Mouse (Mus musculus) thymus, adult 2 months (tissue): Measurements from ENCODE around the gene Zfp719. TPM values are rescaled to one million over a fixed set of nuclear protein-coding genes. Genes with fewer than 3 reads are reported as not detected.

Source experiments
- DNase-seq: peaks from one replicate; pipeline ENCODE4 v3.0.0; 2021
- H3K27ac ChIP-seq: fragments of 200-500 bp; 2 replicates; pipeline ENCODE4 v1.5.1; 2012; ENCODE audit warnings: low read length, control low read depth; ENCODE audit not compliant: control insufficient read depth, insufficient read depth
- H3K27me3 ChIP-seq: fragments of 200-500 bp; 2 replicates; pipeline ENCODE4 v1.6.1; 2012; ENCODE audit warnings: mild to moderate bottlenecking, low read length, moderate library complexity, mixed read lengths; ENCODE audit not compliant: control insufficient read depth, insufficient read depth
- H3K36me3 ChIP-seq: fragments of 200-500 bp; 2 replicates; pipeline ENCODE4 v1.6.1; 2012; ENCODE audit warnings: mild to moderate bottlenecking, low read length, moderate library complexity; ENCODE audit not compliant: control insufficient read depth, insufficient read depth
- H3K4me1 ChIP-seq: fragments of 200-500 bp; replicated peaks from 2 replicates; pipeline ENCODE4 v1.6.1; 2012; ENCODE audit warnings: low read length; ENCODE audit not compliant: control insufficient read depth, insufficient read depth
- H3K4me3 ChIP-seq: fragments of 200-500 bp; 2 replicates; pipeline ENCODE4 v1.5.1; 2012; ENCODE audit warnings: mild to moderate bottlenecking, low read length, control low read depth, moderate library complexity; ENCODE audit not compliant: control insufficient read depth, insufficient read depth
- CTCF ChIP-seq: fragments of 200-500 bp; IDR thresholded peaks from 2 replicates; pipeline ENCODE4 v1.5.1; 2012; ENCODE audit warnings: mild to moderate bottlenecking, control low read depth, low read length, moderate library complexity, borderline replicate concordance; ENCODE audit not compliant: control insufficient read depth, poor library complexity, insufficient read depth; ENCODE audit errors: extremely low read depth
- POLR2A ChIP-seq: fragments of 200-500 bp; IDR thresholded peaks from 2 replicates; pipeline ENCODE4 v1.6.1; 2012; ENCODE audit warnings: mild to moderate bottlenecking, low read length, control low read depth, moderate library complexity; ENCODE audit not compliant: control insufficient read depth, poor library complexity, insufficient read depth; ENCODE audit errors: extremely low read depth
- WGBS: fragments of 180-500 bp; shearing (Covaris S2); methylation state at CpG from one replicate; pipeline ENCODE4 v1.1.7; 2018; 5-methylcytosine and 5-hydroxymethylcytosine counted together
- polyA plus RNA-seq: library from polyadenylated mRNA; depleted of rRNA; stranded (reverse); fragments of >200 nt; gene quantifications from 2 replicates; pipeline ENCODE4 v1.2.3, GENCODE M21; 2012

Zfp719 gene
- polyA plus RNA-seq, 1 experiment: 2.7 TPM

DNA sequence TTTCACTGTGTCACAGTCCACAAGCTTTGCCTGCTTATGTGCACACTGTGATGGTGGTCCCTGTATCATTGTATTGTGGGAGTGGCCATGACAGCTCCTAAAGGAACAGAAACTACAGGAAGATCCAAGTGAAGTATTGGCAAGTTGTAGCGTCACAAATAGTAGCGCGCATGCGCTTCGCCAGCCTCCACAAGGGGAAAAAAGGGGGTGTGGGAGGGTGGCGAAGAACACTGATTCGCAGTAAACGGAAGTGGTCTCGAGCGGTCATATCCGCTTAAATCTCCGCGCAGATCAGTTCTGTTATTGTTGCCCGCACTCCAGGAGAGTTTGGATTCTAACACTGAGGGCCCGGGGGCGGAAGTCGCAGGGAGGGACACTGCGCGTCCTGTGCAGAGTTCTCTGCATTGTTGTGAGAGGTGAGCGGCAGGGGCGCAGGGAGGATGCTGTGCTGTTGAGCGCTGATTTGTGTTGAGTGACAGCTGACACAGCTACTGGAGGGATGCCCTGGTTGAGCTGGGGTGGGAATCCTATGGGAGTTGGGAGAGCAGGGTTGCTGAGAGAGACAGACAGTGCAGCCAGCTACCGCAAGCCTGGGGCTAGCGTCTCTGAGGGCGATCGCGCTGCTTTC lies 17.3 kb upstream of the Zfp719 start, which contains the start of gene Zfp658:
Gene Zfp658 (plus strand): TSS at position 251 of the 628 bp plus-strand sequence.
- TF ChIP-seq POLR2A (no peak), CTCF (0 out of 2 replicates have a peak, but pooled peaks have one; percentile 25)
- peaks cover 16% of the 10 kb centered on the region for H3K4me1 ChIP-seq
- H3K27me3 ChIP-seq: no peaks in the 10 kb centered on the region
- H3K36me3 ChIP-seq: no peaks in the 10 kb centered on the region
- DNase-seq: peak; percentile 72
- WGBS: under 1% methylated on average over 27 of the region's 27 CpGs
- H3K4me3 ChIP-seq: peak within 1 kb of the TSS; percentile 79
- H3K27ac ChIP-seq: peak within 1 kb of the TSS; percentile 37

DNA sequence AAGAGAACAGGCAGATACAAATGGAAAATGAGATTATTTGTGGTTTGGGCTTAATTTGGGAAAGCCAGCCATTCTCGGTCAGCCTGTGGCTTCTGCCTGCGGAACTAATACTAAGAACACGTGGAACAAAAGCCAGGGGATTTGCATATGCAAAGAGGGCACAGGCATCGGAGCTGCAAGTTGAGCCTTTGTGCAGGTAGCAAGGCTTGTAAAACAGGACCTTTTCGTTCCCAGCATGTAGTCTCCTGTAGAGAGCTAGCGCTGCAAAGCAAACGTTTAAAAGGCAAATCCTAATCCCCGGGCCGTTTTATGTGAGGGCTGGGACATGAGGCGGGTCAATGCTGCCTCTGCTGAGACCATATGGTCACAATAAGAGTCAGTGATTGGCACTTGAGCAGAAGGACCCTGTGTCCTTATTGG lies 16.7 kb upstream of the Zfp719 start:
- Histone ChIP-seq H3K4me1 (peaks cover 16% of the 10 kb centered on the region), H3K27ac (peak overlapping the region; percentile 37; the same call in 1 of the 2 replicates), H3K36me3 (no peaks in the 10 kb centered on the region), H3K4me3 (peak overlapping the region; percentile 79), H3K27me3 (no peaks in the 10 kb centered on the region)
- no peak for TF ChIP-seq POLR2A
- no peak for TF ChIP-seq CTCF
- WGBS: 1% methylated on average over 10 of the region's 10 CpGs
- no peak for DNase-seq

DNA sequence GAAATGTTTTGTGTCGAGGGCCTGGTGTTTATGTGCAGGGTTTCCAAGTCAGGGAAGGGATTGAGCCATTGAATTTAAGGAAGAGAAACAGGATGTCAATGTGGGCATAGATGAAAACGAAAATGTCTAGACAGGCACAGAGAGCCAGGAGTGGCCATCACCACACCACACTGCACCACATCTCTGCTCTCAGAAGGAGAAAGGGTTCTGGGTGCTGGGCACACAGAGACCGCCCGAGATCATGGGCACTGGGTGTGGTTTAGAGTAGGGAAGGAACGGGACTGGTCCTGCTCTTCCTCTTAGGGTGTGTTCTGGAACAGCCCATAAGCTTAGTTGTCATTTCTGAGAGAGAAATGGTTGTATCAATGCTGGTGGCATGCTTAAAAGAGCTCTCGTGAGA lies 16.1 kb upstream of the Zfp719 start:
- H3K4me1 ChIP-seq: peaks cover 16% of the 10 kb centered on the region
- no peak overlapping the region for H3K27ac ChIP-seq
- no peak for DNase-seq
- 15% methylated on average over 6 of the region's 6 CpGs for WGBS
- H3K27me3 ChIP-seq: no peaks in the 10 kb centered on the region
- TF ChIP-seq POLR2A (no peak), CTCF (no peak)
- H3K36me3 ChIP-seq: no peaks in the 10 kb centered on the region
- H3K4me3 ChIP-seq: no peak overlapping the region

DNA sequence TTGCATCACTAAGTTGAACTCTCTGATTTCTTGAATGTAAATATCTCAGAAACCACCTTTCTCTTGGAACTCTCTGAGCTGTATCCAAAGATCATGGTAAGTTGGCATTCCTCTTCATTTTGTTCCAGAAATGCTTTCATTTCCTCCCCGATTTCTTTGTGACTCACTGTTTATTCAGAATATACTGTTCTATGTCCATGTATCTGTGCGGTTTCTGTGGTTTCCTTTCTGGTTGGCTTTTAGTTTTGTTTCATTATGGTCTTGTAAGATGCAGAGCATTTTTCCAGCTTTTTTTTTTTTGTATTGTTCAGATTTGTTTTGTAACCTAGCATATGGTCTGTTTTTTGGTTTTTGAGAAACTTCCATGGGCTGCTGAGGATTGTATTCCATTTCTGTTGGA lies 8.2 kb upstream of the Zfp719 start:
- DNase-seq: no peak
- no peaks in the 10 kb centered on the region for H3K4me1 ChIP-seq
- no peaks in the 10 kb centered on the region for H3K27me3 ChIP-seq
- 0 out of 2 replicates have a peak, but pooled peaks cover 8% of the 10 kb centered on the region for H3K36me3 ChIP-seq
- H3K4me3 ChIP-seq: no peak overlapping the region
- 70% methylated on average over 2 of the region's 2 CpGs for WGBS
- H3K27ac ChIP-seq: no peak overlapping the region
- no peak for TF ChIP-seq CTCF
- no peak for TF ChIP-seq POLR2A

DNA sequence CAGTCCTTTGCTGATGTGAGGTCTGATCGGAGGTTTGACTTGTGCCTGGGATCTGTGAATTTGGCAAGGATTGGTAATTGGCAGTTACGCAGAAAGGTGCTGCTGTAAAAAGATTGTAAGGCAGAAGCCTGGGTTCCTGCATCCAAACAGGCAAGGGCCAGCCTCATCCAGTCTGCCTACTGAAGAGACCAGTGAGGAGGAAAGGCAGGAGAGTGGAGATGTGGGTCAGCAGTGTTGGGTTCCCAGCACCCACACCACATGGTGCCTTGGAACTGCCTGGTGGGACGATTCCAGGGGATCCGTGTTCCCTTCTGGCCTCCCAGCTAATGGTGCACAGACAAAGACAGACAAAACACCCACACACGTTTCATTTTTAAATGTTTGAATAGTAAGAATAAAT lies 1.1 kb downstream of the Zfp719 start:
- WGBS: 83% methylated on average over 5 of the region's 5 CpGs
- peaks cover under 1% of the 10 kb centered on the region for H3K36me3 ChIP-seq
- no peak for DNase-seq
- no peak overlapping the region for H3K4me3 ChIP-seq
- H3K27me3 ChIP-seq: no peaks in the 10 kb centered on the region
- no peak for TF ChIP-seq CTCF
- no peak for TF ChIP-seq POLR2A
- no peak overlapping the region for H3K27ac ChIP-seq
- peaks cover 6% of the 10 kb centered on the region for H3K4me1 ChIP-seq

DNA sequence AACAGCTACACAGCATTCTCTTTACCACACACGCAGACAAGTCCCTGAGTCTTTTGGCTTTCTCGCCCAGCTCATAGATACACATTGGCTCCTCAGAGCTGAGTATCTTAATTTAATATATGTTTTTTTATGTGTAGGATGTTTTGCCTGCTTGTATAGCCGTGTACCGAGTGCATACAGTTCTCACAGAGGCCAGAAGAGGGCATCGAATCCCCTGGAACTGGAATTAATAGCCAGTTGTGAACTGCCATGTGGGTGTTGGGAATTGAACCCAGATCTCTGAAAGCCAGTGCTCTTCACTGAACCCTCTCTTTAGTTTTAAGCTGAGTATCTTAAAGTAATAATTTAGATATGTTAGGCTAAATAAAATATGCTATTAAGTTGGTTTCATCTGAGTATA lies 5.4 kb downstream of the Zfp719 start:
- DNase-seq: no peak
- TF ChIP-seq POLR2A (no peak), CTCF (no peak)
- no peak overlapping the region for H3K4me3 ChIP-seq
- H3K27me3 ChIP-seq: no peaks in the 10 kb centered on the region
- H3K27ac ChIP-seq: no peak overlapping the region
- peaks cover 35% of the 10 kb centered on the region for H3K36me3 ChIP-seq
- H3K4me1 ChIP-seq: peaks cover 6% of the 10 kb centered on the region
- 94% methylated on average over 5 of the region's 5 CpGs for WGBS
